Mouse (Mus musculus): ENCODE measurements around the gene E330034G19Rik. TPM values are rescaled to one million over a fixed set of nuclear protein-coding genes. Genes with fewer than 3 reads are reported as not detected.
"Not testable (repeated sequence)": the region's sequence is repeated elsewhere in the genome, so short reads cannot be mapped to it uniquely, and the experiment has no call there.

The E330034G19Rik gene
- polyA plus RNA-seq, 1 experiment from 2014 or later: not detected

DNA sequence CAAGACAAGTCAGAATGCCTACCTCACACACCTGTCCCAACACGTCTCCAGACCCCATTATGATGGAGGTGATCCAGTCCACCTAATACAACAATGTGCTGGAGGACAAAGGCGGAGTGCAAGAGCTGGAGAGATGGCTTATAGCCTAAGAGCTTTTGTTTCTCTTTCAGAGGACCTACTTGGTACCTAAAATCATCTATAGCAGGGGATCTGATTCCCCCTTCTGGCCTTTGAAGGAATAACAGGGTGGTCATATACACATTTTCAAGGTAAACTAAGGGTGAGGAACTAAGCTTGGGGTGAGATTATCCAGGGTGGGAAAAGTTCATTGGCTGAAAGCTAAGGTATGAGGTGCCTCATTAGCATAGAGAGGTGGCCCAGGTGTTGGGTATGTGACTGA, 19.4 kb upstream of the E330034G19Rik start:
- no peak for ATAC-seq (ENCODE audit: low FRiP score)
- no peak overlapping the region for H3K27ac ChIP-seq
- no peak overlapping the region for H3K4me2 ChIP-seq (replicated peaks)
- no peaks in the 10 kb centered on the region for H3K36me3 ChIP-seq
- H3K4me1 ChIP-seq: peaks cover 8% of the 10 kb centered on the region
- H3K27me3 ChIP-seq: no peaks in the 10 kb centered on the region
- no peak overlapping the region for H3K9ac ChIP-seq
- no peaks in the 10 kb centered on the region for H3K9me3 ChIP-seq (replicated peaks)
- WGBS: 49% methylated on average over 2 of the region's 2 CpGs
- H3K4me3 ChIP-seq: no peak overlapping the region

DNA sequence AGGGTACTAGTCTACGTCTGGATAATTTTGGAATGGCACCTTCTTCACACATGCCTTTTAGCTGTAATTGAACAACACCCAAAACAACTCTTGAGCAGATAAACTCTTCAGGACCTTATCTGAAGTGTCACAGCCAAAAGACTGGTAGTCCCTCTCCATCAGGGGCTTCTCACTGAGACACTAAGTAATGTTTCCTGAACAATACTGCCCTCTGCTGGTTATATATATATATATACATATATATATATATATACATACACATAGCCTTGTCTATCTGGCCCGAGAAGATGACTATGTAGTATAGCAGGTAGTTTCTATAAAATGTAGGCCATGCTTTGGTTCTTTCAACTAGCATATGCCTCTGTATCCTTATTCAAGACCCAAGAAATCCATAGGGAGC, 17.5 kb upstream of the E330034G19Rik start:
- Histone ChIP-seq H3K36me3 (no peaks in the 10 kb centered on the region), H3K4me3 (no peak overlapping the region), H3K4me2 (replicated peaks) (no peak overlapping the region), H3K4me1 (no peaks in the 10 kb centered on the region), H3K9me3 (replicated peaks) (no peaks in the 10 kb centered on the region), H3K27ac (no peak overlapping the region), H3K27me3 (no peaks in the 10 kb centered on the region), H3K9ac (no peak overlapping the region)
- 56% methylated on average over 2 of the region's 2 CpGs for WGBS
- ATAC-seq (ENCODE audit: low FRiP score): no peak

DNA sequence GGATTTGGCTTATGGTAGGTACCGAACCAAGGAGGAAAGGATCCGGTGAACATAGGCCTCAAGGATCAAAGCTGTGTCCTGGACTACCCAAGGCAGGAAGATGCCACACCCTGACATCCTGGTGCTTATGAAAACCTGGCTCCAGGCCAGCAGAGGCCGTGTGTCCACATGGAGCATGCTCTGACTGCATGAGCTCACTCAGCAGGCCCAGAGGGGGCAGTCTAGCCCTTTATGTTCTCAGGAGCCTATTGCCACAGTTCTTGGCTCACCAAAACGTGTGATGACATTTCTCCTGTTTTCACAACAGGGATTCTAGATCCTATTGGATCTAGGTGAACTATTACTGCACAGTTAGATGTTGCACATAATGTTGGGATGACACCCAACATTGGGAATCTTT, 11.7 kb upstream of the E330034G19Rik start:
- Histone ChIP-seq H3K4me1 (no peaks in the 10 kb centered on the region), H3K9ac (no peak overlapping the region), H3K27ac (no peak overlapping the region), H3K9me3 (replicated peaks) (no peaks in the 10 kb centered on the region), H3K4me2 (replicated peaks) (no peak overlapping the region), H3K4me3 (no peak overlapping the region), H3K27me3 (no peaks in the 10 kb centered on the region), H3K36me3 (no peaks in the 10 kb centered on the region)
- ATAC-seq (ENCODE audit: low FRiP score): no peak
- 68% methylated on average over 4 of the region's 4 CpGs for WGBS

DNA sequence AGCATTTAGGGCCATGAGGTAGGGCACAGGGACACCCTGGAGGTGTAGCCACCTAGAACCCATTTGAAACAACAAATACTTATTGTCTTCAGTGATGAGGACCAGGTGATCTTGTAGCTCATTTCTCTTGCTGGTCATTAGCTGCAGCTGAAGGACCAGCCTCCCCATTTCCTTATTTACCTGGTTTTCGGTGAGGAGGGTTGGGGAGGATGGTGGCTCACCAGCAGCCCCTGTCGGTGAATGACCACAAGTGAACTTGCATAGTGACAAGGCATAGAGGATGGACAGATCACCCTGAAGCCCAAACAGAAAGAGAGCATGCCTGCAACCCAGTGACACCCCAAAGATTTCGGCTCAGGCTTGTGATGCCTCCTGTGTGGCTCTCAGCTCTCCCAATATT, 10.7 kb upstream of the E330034G19Rik start:
- no peaks in the 10 kb centered on the region for H3K9me3 ChIP-seq (replicated peaks)
- ATAC-seq (ENCODE audit: low FRiP score): no peak
- no peak overlapping the region for H3K4me3 ChIP-seq
- H3K4me2 ChIP-seq (replicated peaks): no peak overlapping the region
- H3K4me1 ChIP-seq: no peaks in the 10 kb centered on the region
- H3K27me3 ChIP-seq: no peaks in the 10 kb centered on the region
- H3K9ac ChIP-seq: no peak overlapping the region
- no peak overlapping the region for H3K27ac ChIP-seq
- 76% methylated on average over 3 of the region's 3 CpGs for WGBS
- H3K36me3 ChIP-seq: no peaks in the 10 kb centered on the region

DNA sequence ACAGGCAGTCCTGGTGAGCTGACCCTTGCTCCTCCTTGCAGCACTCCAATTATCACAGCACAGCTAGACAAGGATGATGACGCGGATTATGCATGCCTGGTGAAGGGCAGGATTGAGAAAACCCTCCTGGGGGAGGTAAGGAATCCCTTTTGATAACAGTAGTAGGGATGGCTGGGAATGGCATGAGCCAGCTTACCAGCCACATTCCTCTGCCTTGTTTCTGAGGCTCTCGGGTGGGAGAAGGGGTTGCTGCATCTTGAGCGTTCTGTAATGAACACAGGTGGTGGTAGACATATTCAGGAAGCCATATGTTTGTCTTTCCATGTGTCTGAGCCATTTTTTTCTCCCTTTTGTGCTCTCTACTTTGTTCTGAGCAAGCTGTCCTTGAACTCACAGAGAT, 6.9 kb upstream of the E330034G19Rik start:
- Histone ChIP-seq H3K9ac (no peak overlapping the region), H3K27me3 (no peaks in the 10 kb centered on the region), H3K9me3 (replicated peaks) (no peaks in the 10 kb centered on the region), H3K27ac (no peak overlapping the region), H3K36me3 (no peaks in the 10 kb centered on the region), H3K4me3 (no peak overlapping the region), H3K4me1 (no peaks in the 10 kb centered on the region), H3K4me2 (replicated peaks) (no peak overlapping the region)
- 55% methylated on average over 4 of the region's 4 CpGs for WGBS
- ATAC-seq (ENCODE audit: low FRiP score): no peak

DNA sequence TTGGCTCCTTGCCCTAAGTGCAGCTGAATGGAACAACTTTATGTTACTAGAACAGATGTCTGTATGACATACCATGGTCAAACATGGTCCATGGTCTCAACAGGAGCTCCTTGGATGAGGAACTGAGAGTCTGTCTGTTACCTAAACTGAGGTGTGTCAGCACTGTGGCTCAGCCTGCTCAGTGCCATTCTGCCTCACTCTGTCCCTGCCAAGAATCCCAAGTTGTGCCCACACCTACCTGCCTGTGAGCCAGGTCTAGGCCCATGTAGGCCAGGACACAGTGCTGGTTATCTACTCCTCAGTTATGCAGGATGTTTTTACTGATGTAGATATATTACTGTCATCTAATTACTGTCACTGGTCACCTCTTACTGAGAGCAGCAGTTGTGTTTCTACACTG, 2.3 kb upstream of the E330034G19Rik start:
- no peak overlapping the region for H3K9ac ChIP-seq
- H3K4me3 ChIP-seq: no peak overlapping the region
- no peak for ATAC-seq (ENCODE audit: low FRiP score)
- no peak overlapping the region for H3K27ac ChIP-seq
- no peaks in the 10 kb centered on the region for H3K27me3 ChIP-seq
- no peaks in the 10 kb centered on the region for H3K4me1 ChIP-seq
- no peaks in the 10 kb centered on the region for H3K36me3 ChIP-seq
- no peak overlapping the region for H3K4me2 ChIP-seq (replicated peaks)
- H3K9me3 ChIP-seq (replicated peaks): no peaks in the 10 kb centered on the region

DNA sequence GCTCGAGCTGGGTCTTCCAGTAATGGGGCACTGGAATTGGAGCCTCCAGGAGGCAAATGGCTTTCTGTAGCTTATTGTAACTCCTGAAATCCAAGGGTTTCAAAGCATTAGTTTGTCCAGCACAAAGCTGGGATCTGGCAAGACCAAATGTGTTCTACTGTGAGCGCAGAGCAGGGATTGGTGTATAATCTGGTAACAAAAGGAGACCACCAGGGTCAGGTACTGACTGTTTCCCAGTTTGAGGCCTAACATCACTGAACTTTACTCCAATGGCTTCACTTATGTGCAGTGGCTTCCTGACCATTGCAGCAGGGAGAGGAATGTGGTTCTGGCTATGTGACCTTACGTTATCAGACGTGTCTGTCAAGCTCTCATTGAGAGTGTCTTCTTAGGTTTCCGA, 617 bp downstream of the E330034G19Rik start:
- Histone ChIP-seq H3K4me2 (replicated peaks) (no peak overlapping the region), H3K9ac (no peak overlapping the region), H3K4me3 (no peak overlapping the region), H3K9me3 (replicated peaks) (no peaks in the 10 kb centered on the region), H3K4me1 (no peaks in the 10 kb centered on the region), H3K27me3 (no peaks in the 10 kb centered on the region), H3K36me3 (no peaks in the 10 kb centered on the region), H3K27ac (no peak overlapping the region)
- 88% methylated on average over 5 of the region's 5 CpGs for WGBS
- ATAC-seq (ENCODE audit: low FRiP score): no peak

DNA sequence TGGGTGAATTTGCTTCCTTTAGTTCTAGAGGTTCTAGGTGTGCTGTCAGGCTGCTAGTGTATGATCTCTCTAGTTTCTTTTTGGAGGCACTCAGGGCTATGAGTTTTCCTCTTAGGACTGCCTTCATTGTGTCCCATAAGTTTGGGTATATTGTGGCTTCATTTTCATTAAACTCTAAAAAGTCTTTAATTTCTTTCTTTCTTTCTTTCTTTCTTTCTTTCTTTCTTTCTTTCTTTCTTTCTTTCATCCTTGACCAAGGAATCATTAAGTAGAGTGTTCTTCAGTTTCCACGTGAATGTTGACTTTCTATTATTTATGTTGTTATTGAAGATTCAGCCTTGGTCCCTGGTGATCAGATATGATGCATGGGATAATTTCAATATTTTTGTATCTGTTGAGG, 9.1 kb downstream of the E330034G19Rik start:
- H3K4me2 ChIP-seq (replicated peaks); H3K9ac ChIP-seq; H3K9me3 ChIP-seq (replicated peaks); H3K36me3 ChIP-seq; H3K4me1 ChIP-seq; H3K27ac ChIP-seq; H3K27me3 ChIP-seq; ATAC-seq (ENCODE audit: low FRiP score); H3K4me3 ChIP-seq: not testable (repeated sequence)
- 76% methylated on average over 1 of the region's 1 CpGs for WGBS

DNA sequence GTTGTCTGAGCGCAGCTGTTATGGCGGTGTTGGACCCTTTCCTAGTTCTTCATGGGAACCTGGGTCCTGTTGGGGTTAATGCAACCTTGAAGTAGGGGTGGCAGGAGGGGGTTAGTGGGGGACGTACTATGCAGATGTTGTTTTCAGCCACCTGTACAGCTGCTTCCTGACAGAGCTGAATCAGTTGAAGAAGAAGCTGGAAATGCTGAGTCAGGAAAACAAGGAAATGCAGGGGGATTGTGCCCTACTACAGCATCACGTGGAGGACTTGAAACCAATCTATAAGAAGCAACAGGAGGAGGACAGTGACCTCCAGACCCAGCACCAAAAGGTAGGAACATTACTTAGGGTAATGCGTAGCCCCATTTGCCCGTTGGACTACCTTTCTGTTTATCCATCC, 13.7 kb downstream of the E330034G19Rik start:
- ATAC-seq (ENCODE audit: low FRiP score): no peak

DNA sequence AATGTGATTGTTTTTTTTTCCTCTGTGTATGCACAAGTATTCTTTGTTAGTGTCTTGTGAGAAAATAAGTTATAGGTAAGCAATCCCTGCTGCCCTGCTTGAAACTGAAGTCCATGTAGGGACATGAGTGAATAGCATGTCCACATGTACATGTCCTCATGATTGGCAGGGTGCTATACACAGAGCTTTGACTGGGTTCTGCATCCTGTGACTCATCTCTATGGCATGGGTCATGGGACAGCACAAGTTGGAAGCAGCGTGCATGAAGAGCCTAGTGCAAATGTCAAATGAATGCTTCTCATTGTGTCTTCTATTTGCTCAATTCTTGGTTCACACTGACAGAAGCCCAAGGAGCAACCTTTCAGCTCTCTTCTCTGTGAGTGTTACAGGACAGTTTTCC, 14.1 kb downstream of the E330034G19Rik start:
- 76% methylated on average over 1 of the region's 1 CpGs for WGBS
- ATAC-seq (ENCODE audit: low FRiP score): no peak

More for the DNA sequence above, 13.7 kb downstream of the E330034G19Rik start:
- Histone ChIP-seq H3K27me3 (no peaks in the 10 kb centered on the region), H3K27ac (no peak overlapping the region), H3K4me2 (replicated peaks) (no peak overlapping the region), H3K4me3 (no peak overlapping the region), H3K9ac (no peak overlapping the region), H3K4me1 (no peaks in the 10 kb centered on the region), H3K9me3 (replicated peaks) (no peaks in the 10 kb centered on the region), H3K36me3 (no peaks in the 10 kb centered on the region)
- 80% methylated on average over 6 of the region's 6 CpGs for WGBS

DNA sequence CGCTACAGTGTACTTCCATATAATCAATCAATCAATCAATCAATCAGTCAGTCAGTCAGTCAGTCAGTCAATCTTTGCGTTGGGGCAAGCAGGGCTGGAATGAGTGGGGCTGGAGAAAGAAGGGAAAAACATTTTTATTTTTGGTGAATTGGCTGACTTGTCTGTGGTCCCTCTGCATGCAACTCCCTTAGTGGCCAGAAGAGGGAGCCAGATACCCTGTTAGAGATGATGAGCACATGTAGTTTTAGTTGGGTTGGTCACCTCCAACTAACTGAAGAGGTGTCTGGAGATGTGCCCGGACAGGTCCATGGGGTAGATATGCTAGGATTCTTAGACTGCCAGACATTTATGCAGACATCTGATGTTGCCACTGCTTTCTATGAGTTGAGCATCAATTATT, 18.1 kb downstream of the E330034G19Rik start:
- Histone ChIP-seq H3K36me3 (no peaks in the 10 kb centered on the region), H3K9me3 (replicated peaks) (no peaks in the 10 kb centered on the region), H3K27ac (no peak overlapping the region), H3K9ac (no peak overlapping the region), H3K27me3 (no peaks in the 10 kb centered on the region), H3K4me3 (no peak overlapping the region), H3K4me2 (replicated peaks) (no peak overlapping the region), H3K4me1 (no peaks in the 10 kb centered on the region)
- WGBS: 43% methylated on average over 3 of the region's 3 CpGs
- ATAC-seq (ENCODE audit: low FRiP score): no peak

More for the DNA sequence above, 14.1 kb downstream of the E330034G19Rik start:
- H3K9me3 ChIP-seq (replicated peaks): no peaks in the 10 kb centered on the region
- no peak overlapping the region for H3K4me3 ChIP-seq
- H3K4me2 ChIP-seq (replicated peaks): no peak overlapping the region
- no peak overlapping the region for H3K9ac ChIP-seq
- no peak overlapping the region for H3K27ac ChIP-seq
- no peaks in the 10 kb centered on the region for H3K4me1 ChIP-seq
- H3K36me3 ChIP-seq: no peaks in the 10 kb centered on the region
- H3K27me3 ChIP-seq: no peaks in the 10 kb centered on the region

DNA sequence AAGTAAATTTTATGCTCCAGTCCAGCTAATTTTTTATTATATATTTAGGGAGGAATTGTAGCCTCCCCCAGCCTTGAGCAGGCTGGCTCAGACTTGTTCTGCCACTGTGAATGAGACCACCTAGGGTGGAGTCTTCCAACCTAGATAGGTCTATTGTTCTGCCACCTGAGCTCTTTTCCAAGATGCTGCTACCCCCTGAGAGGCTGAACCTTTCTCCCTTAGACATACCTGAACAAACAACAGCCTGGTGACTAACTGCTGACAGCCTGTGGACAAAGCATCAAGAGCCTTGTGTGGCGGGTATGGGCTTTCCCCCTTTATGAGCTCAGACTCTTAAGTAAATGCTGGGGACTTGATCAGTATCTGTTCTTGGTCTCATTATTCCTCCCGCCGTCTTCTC, 54.0 kb downstream of the E330034G19Rik start:
- H3K27ac ChIP-seq; H3K4me3 ChIP-seq; ATAC-seq (ENCODE audit: low FRiP score); H3K9me3 ChIP-seq (replicated peaks); H3K36me3 ChIP-seq; H3K9ac ChIP-seq; H3K4me1 ChIP-seq; H3K27me3 ChIP-seq; H3K4me2 ChIP-seq (replicated peaks): not testable (repeated sequence)
- 73% methylated on average over 3 of the region's 3 CpGs for WGBS

DNA sequence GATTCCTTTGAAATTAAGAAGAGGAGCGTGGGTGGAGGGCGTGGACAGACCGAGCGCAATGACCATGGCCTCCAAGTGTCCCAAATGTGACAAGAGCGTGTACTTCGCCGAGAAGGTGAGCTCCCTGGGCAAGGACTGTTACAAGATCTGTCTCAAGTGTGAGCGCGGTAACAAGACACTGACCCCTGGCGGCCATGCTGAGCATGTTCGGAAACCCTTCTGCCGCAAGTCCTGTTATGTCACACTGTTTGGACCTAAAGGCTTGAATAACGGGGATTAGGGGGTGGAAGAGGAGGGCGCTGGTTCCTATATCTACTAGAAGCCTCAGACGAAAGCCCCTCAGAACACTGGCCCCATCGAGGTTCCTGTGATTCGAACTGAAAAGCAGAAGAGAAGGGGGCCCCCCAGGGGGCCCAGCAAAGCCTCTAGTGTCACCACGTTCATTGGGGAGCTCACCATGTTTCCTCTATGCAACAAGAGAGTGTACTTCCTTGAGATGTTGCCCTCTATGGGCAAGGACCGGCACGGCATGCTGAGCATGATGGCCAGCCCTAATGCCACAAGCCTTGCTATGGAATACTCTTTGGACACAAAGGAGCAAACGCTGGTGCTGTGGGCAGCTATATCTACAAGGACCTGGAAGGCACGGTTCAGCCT, 65.4 kb downstream of the E330034G19Rik start:
- Histone ChIP-seq H3K27me3 (no peaks in the 10 kb centered on the region), H3K36me3 (no peaks in the 10 kb centered on the region), H3K9ac (no peak overlapping the region), H3K4me2 (replicated peaks) (no peak overlapping the region), H3K4me3 (no peak overlapping the region), H3K9me3 (replicated peaks) (no peaks in the 10 kb centered on the region), H3K27ac (no peak overlapping the region), H3K4me1 (no peaks in the 10 kb centered on the region)
- no peak for ATAC-seq (ENCODE audit: low FRiP score)
- WGBS: 65% methylated on average over 22 of the region's 22 CpGs

Measured in hindbrain, embryonic 12.5 days (tissue).